Mouse (Mus musculus) heart, embryonic 16.5 days (tissue): ENCODE measurements around the gene Safb2. TPM values are rescaled to one million over a fixed set of nuclear protein-coding genes. Genes with fewer than 3 reads are reported as not detected.

Source experiments
- ATAC-seq: fragments of 200-750 bp; cut with Nextera tagmentation; replicated peaks from 2 replicates; pipeline ENCODE4 v1.8.0; 2017; ENCODE audit warnings: moderate number of reproducible peaks; ENCODE audit not compliant: insufficient read depth, low FRiP score; ENCODE audit errors: extremely low read depth
- H3K27ac ChIP-seq: fragments of 300-500 bp; sonication (generic); 2 replicates; pipeline ENCODE4 v1.5.1; 2014; ENCODE audit warnings: mild to moderate bottlenecking, low read length, control low read depth, moderate library complexity
- H3K27me3 ChIP-seq: fragments of 300-500 bp; sonication (generic); 2 replicates; pipeline ENCODE4 v1.6.1; 2014; ENCODE audit warnings: low read length, mixed read lengths; ENCODE audit not compliant: control insufficient read depth, insufficient read depth
- H3K36me3 ChIP-seq: fragments of 300-500 bp; sonication (generic); 2 replicates; pipeline ENCODE4 v1.6.1; 2014; ENCODE audit not compliant: control insufficient read depth, insufficient read depth
- H3K4me1 ChIP-seq: fragments of 300-500 bp; sonication (generic); 2 replicates; pipeline ENCODE4 v1.6.1; 2014; ENCODE audit warnings: low read length, mixed read lengths; ENCODE audit not compliant: control insufficient read depth, insufficient read depth
- H3K4me2 ChIP-seq: fragments of 300-500 bp; sonication (generic); 2 replicates; pipeline ENCODE4 v1.6.1; 2014; ENCODE audit warnings: low read depth, mild to moderate bottlenecking, control low read depth, low read length
- H3K4me3 ChIP-seq: fragments of 300-500 bp; sonication (generic); 2 replicates; pipeline ENCODE4 v1.5.1; 2014; ENCODE audit warnings: mild to moderate bottlenecking, control low read depth, low read length
- H3K9ac ChIP-seq: fragments of 300-500 bp; sonication (generic); 2 replicates; pipeline ENCODE4 v1.6.1; 2014; ENCODE audit warnings: low read length, control low read depth
- H3K9me3 ChIP-seq: fragments of 300-500 bp; sonication (generic); replicated peaks from 2 replicates; pipeline ENCODE4 v1.6.1; 2016; ENCODE audit warnings: low read length; ENCODE audit not compliant: control insufficient read depth
- WGBS: fragments of 180-500 bp; shearing (Covaris S2); extraction: QIAGEN DNeasy Blood & Tissue Kit; methylation state at CpG from one replicate; pipeline ENCODE4 v1.1.7; 2014; 5-methylcytosine and 5-hydroxymethylcytosine counted together
- polyA plus RNA-seq: library from polyadenylated mRNA; unstranded; fragments of >200 nt; fragmentation: Nextera tagmentation; extraction: Ambion mirVana; gene quantifications from 2 replicates; pipeline ENCODE4 v1.2.1, GENCODE M21; 2015

Gene Safb2
- polyA plus RNA-seq, 1 experiment from 2014 or later = 60.6 TPM

- H3K9ac ChIP-seq = no peak within 1 kb of the TSS
- no peaks in the 10 kb centered on the region for H3K36me3 ChIP-seq
- no peak for ATAC-seq
- no peaks in the 10 kb centered on the region for H3K4me1 ChIP-seq
- H3K4me2 ChIP-seq = no peak within 1 kb of the TSS
- H3K4me3 ChIP-seq = no peak within 1 kb of the TSS
- H3K27me3 ChIP-seq = no peaks in the 10 kb centered on the region
- H3K27ac ChIP-seq = no peak within 1 kb of the TSS
- H3K9me3 ChIP-seq = no peaks in the 10 kb centered on the region
- 66% methylated on average over 20 of the region's 20 CpGs for WGBS
Observed at GRCm38 (mm10) chr17:56554122-56554551, 30.2 kb downstream of the Safb2 start, which contains the start of gene Gm20219. TSS of gene Gm20219 (minus strand) at chr17:56554387.

DNA sequence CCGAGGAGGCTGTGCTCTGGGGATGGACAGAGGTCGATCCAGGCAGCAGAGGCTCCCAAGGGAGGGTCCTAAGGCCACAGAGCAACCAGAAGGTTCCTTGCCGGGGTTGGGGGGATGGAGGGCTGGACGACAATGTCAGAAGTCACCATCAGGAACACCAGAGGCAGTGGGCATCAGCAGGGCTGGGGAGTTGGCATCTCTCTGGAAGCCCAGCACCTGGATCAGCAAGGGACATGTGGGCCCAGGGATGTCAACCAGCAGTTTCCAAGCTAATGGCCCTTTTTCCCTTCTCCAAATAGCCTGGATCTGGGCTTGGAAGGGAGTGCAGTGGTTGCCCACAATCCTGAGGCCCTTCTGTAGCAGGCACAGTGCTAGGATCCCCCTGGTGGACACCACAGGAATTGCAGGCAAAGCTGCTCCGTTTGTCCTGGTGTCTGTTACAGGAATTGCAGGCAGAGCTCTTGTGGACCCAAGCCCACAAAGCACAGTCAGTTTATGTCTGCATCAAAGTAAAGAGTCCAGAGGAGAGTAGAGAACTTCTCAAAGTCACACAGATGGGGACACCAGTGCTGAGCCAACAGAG, 31.5 kb downstream of the Safb2 start:
- Histone ChIP-seq H3K9ac (no peak overlapping the region), H3K4me2 (no peak overlapping the region), H3K27ac (no peak overlapping the region), H3K27me3 (no peaks in the 10 kb centered on the region), H3K4me3 (no peak overlapping the region), H3K36me3 (no peaks in the 10 kb centered on the region), H3K4me1 (no peaks in the 10 kb centered on the region), H3K9me3 (no peaks in the 10 kb centered on the region)
- no peak for ATAC-seq
- 56% methylated on average over 5 of the region's 5 CpGs for WGBS

DNA sequence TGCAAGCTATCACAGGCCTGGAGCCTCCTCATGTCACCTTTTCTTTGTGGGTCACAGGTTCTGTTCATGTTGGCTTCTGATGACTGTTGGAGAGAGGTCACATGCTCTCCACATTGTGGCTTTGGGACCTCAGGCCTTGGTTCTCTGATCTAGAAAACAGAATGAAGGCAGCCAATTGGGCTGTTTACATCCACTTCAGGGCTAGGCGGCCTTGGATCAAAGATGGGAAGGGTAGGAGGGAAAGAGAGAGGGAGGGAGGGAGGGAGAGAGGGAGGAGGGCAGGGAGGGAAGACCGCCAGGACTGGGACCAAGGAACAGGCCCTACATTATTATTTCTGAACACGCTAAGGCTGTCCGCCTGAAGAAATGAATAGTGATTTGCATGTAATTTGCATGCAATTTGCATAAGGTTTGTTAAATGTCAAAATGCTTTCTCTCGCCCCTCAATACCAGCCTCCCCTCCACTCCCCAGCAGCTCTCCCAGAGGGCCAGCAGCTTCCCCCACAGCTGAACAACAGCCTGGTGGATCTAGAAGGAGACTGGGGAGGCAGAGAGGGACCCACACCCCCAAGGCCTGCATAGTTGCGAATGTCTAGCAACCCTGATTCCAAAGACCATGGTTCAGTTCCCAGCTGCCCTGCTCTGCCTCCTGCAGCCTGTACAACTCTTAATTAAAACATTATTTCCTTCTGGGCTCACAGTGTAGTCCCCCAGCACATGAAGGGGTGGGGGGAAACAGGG, 32.4 kb downstream of the Safb2 start:
- Histone ChIP-seq H3K27me3 (no peaks in the 10 kb centered on the region), H3K36me3 (no peaks in the 10 kb centered on the region), H3K4me2 (no peak overlapping the region), H3K4me1 (no peaks in the 10 kb centered on the region), H3K9ac (no peak overlapping the region), H3K4me3 (no peak overlapping the region), H3K27ac (no peak overlapping the region), H3K9me3 (no peaks in the 10 kb centered on the region)
- WGBS = 83% methylated on average over 6 of the region's 6 CpGs
- no peak for ATAC-seq

DNA sequence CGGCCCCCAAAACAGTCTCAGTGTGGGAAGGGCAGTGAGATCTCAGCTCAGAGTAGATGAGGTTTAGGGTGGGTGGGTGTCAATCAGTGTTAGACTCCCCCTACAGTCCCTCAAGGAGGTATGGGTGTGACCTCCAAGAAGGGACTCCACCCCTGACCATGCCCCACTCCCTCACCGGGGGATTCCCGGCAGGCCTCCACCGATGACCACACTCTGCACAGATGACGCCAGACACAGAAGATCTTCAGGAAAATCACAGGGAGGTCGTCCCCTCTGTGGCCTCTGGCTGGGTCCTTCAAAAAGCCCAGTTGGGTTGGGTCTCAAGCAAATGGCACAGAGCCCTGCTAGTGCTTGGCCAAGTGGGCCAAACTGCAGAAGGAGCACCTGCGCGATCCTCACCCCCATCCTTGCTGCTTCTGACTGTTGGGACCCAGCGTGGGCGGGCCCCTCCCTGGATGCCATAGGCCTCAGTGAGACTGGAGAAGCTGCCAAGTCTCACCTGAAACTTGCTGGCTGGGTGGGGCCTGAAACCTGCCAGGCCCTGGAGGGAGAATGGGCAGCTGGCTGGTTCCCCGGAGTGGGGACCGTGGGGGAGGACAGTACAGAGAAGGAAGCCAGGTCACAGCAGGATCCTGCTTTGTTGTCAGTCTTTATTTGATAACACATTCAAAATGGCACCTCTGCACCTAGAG, 33.5 kb downstream of the Safb2 start:
- H3K27me3 ChIP-seq = no peaks in the 10 kb centered on the region
- no peak for ATAC-seq

DNA sequence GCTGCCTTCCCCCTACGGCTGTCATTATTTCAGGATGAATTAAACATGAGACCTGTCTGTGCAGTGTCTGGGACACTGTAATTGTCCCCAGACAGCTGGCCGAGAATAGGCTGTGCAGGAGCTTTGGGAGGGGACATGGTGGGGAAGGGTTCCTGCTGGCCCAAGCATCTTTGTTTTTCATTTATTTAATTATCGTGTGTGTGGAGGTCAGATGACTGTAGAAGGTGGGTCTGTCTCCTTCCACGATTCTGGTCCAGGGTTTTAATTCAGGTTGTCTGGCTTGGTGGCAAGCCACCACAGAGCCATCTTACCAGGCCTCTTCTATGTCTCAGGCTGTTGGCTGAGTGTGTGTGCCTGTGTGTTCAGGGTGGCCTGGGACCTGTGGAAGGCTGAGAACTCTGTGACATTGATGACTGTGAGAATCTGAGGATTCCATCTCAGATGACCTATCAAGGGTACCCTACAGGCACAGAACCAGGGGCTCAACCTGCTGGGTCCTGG, 35.7 kb downstream of the Safb2 start:
- Histone ChIP-seq H3K27me3 (no peaks in the 10 kb centered on the region), H3K4me1 (no peaks in the 10 kb centered on the region), H3K27ac (no peak overlapping the region), H3K4me3 (no peak overlapping the region), H3K9me3 (no peaks in the 10 kb centered on the region), H3K36me3 (no peaks in the 10 kb centered on the region), H3K9ac (no peak overlapping the region), H3K4me2 (no peak overlapping the region)
- WGBS = 63% methylated on average over 4 of the region's 4 CpGs
- no peak for ATAC-seq

More for the DNA sequence above, 33.5 kb downstream of the Safb2 start:
- Histone ChIP-seq H3K36me3 (no peaks in the 10 kb centered on the region), H3K4me1 (no peaks in the 10 kb centered on the region), H3K9ac (no peak overlapping the region), H3K4me2 (no peak overlapping the region), H3K27ac (no peak overlapping the region), H3K4me3 (no peak overlapping the region), H3K9me3 (no peaks in the 10 kb centered on the region)
- 71% methylated on average over 12 of the region's 12 CpGs for WGBS

DNA sequence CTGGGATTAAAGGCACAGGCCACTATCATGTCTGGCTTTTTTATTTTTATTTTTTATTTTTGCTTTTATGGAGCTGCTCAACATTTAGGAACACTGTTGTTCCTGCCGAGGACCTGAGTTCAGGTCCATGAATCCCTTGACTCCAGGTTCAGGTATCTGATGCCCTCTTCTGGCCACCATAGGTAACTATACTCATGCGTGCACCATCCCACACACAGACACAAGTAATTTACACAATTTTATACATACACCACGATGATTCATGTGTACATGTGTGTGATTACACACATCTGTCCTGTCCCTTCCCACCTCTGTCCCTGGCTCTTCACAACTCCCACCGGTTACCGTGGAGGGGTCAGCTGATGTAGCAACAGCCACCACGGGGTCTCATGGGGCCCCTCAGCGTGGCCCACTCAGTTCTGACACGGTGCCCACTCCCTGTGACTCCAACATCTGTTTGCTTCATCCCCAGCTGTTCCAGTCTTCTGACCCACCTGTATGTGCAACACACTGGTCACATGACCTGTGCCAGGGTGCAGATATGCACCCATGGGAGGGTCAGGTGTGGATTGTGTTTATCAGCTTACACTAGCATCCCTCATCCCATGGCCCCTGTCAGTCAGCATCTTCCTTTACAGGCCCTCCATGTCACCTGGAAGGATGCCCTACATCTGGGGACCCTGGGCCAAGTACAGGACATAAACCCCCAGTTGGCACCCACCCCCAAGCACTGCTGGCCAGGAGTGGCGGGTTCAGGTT, 36.4 kb downstream of the Safb2 start:
- 70% methylated on average over 9 of the region's 9 CpGs for WGBS
- Histone ChIP-seq H3K27ac (no peak overlapping the region), H3K27me3 (no peaks in the 10 kb centered on the region), H3K9ac (no peak overlapping the region), H3K4me3 (no peak overlapping the region), H3K36me3 (no peaks in the 10 kb centered on the region), H3K4me1 (no peaks in the 10 kb centered on the region), H3K9me3 (no peaks in the 10 kb centered on the region), H3K4me2 (no peak overlapping the region)
- ATAC-seq = no peak

- H3K27me3 ChIP-seq = no peaks in the 10 kb centered on the region
- no peaks in the 10 kb centered on the region for H3K9me3 ChIP-seq
- no peak overlapping the region for H3K27ac ChIP-seq
- H3K4me2 ChIP-seq = no peak overlapping the region
- ATAC-seq = no peak
- H3K36me3 ChIP-seq = no peaks in the 10 kb centered on the region
- H3K4me3 ChIP-seq = no peak overlapping the region
- no peak overlapping the region for H3K9ac ChIP-seq
- WGBS = 61% methylated on average over 17 of the region's 17 CpGs
- H3K4me1 ChIP-seq = no peaks in the 10 kb centered on the region
Observed at GRCm38 (mm10) chr17:56547116-56547845, 37.1 kb downstream of the Safb2 start.

GRCm38 (mm10) chr17:56546576-56546975, 37.8 kb downstream of the Safb2 start:
- 87% methylated on average over 5 of the region's 5 CpGs for WGBS
- Histone ChIP-seq H3K9me3 (no peaks in the 10 kb centered on the region), H3K27me3 (no peaks in the 10 kb centered on the region), H3K27ac (no peak overlapping the region), H3K4me3 (no peak overlapping the region), H3K36me3 (no peaks in the 10 kb centered on the region), H3K4me1 (no peaks in the 10 kb centered on the region), H3K4me2 (no peak overlapping the region), H3K9ac (no peak overlapping the region)
- ATAC-seq = no peak
